Mouse (Mus musculus) heart, embryonic 13.5 days (tissue): ENCODE data around the gene Slain1. TPM values are rescaled to one million over a fixed set of nuclear protein-coding genes. Genes with fewer than 3 reads are reported as not detected.

Experiments
- ATAC-seq: fragments of 200-750 bp; cut with Nextera tagmentation; 2 replicates; pipeline ENCODE4 v1.8.0; 2017; ENCODE audit warnings: moderate TSS enrichment; ENCODE audit not compliant: insufficient number of reproducible peaks, low FRiP score, low TSS enrichment; ENCODE audit errors: extremely low read depth
- H3K27ac ChIP-seq: fragments of 300-500 bp; sonication (generic); replicated peaks from 2 replicates; pipeline ENCODE4 v1.5.1; 2015; ENCODE audit warnings: moderate library complexity, mild to moderate bottlenecking, inconsistent platforms
- H3K27me3 ChIP-seq: fragments of 300-500 bp; sonication (generic); replicated peaks from 2 replicates; pipeline ENCODE4 v1.6.1; 2015; ENCODE audit warnings: mild to moderate bottlenecking, inconsistent platforms
- H3K36me3 ChIP-seq: fragments of 300-500 bp; sonication (generic); 2 replicates; pipeline ENCODE4 v1.6.1; 2015; ENCODE audit warnings: mild to moderate bottlenecking, inconsistent platforms
- H3K4me1 ChIP-seq: fragments of 300-500 bp; sonication (generic); 2 replicates; pipeline ENCODE4 v1.6.1; 2015; ENCODE audit warnings: inconsistent platforms
- H3K4me2 ChIP-seq: fragments of 300-500 bp; sonication (generic); 2 replicates; pipeline ENCODE4 v1.6.1; 2015; ENCODE audit warnings: inconsistent platforms, mild to moderate bottlenecking, moderate library complexity
- H3K4me3 ChIP-seq: fragments of 300-500 bp; sonication (generic); 2 replicates; pipeline ENCODE4 v1.5.1; 2015; ENCODE audit warnings: moderate library complexity, mild to moderate bottlenecking, inconsistent platforms
- H3K9ac ChIP-seq: fragments of 300-500 bp; sonication (generic); 2 replicates; pipeline ENCODE4 v1.6.1; 2015; ENCODE audit warnings: inconsistent platforms, mild to moderate bottlenecking, moderate library complexity
- H3K9me3 ChIP-seq: fragments of 300-500 bp; sonication (generic); 2 replicates; pipeline ENCODE4 v1.6.1; 2016; ENCODE audit warnings: inconsistent platforms
- WGBS: fragments of 180-500 bp; shearing (Covaris S2); methylation state at CpG from one replicate; pipeline ENCODE4 v1.1.7; 2015; ENCODE audit warnings: mixed read lengths; 5-methylcytosine and 5-hydroxymethylcytosine counted together
- microRNA-seq: library from miRNA; unstranded; fragments of <30 nt; microRNA quantifications from one replicate; pipeline ENCODE4, GENCODE M21; 2016
- polyA plus RNA-seq: library from polyadenylated mRNA; unstranded; fragments of >200 nt; fragmentation: Nextera tagmentation; extraction: Ambion mirVana; gene quantifications from 2 replicates; pipeline ENCODE4 v1.2.1, GENCODE M21; 2015

The Slain1 gene
- polyA plus RNA-seq, 1 experiment from 2014 or later = 0.31 TPM

DNA sequence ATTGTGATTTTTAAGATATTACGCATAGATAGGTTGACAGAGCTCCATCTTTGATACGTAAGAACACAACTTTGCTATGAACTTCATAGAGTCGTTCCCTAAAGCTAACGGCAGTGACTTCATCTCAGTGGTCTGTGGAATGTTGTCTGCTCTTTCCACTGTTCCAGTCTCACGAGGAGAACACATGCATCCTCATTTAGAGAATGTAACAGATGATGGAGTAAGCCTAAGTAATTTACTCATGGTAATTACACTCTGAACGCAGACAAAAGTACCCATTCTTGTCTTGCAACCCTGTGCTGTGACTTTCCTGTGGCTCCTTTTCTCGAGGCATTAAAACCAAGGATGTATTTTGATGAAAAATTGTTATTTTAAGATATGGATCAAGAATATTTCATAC is 104.0 kb downstream of the Slain1 start:
- H3K4me3 ChIP-seq = no peak overlapping the region
- no peak overlapping the region for H3K9ac ChIP-seq
- H3K27ac ChIP-seq = no peak overlapping the region
- WGBS = 66% methylated on average over 7 of the region's 7 CpGs
- no peaks in the 10 kb centered on the region for H3K27me3 ChIP-seq
- no peak overlapping the region for H3K4me2 ChIP-seq
- no peak for ATAC-seq
- no peaks in the 10 kb centered on the region for H3K4me1 ChIP-seq
- no peaks in the 10 kb centered on the region for H3K9me3 ChIP-seq
- no peaks in the 10 kb centered on the region for H3K36me3 ChIP-seq

DNA sequence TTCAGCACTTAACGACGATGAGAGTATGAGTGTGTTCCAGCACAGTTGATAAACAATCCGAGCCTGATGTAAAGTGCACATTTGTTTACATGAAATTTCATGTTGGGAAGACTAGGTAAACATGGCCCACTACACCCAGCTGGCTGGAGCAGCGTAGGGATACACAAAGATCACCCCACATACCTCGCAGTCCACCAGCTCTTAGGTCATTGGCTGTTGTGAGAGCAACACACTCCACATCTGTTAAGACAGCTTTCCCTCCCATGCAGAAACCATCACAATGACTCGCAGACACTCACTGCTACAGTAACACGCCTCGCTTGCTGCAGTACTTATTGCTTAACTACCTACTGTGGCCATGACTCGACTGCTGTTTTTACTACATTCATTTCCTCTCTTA is 104.4 kb downstream of the Slain1 start:
- Histone ChIP-seq H3K4me3 (no peak overlapping the region), H3K27me3 (no peaks in the 10 kb centered on the region), H3K36me3 (no peaks in the 10 kb centered on the region), H3K4me2 (no peak overlapping the region), H3K27ac (no peak overlapping the region), H3K9me3 (no peaks in the 10 kb centered on the region), H3K4me1 (no peaks in the 10 kb centered on the region), H3K9ac (no peak overlapping the region)
- ATAC-seq = no peak
- 72% methylated on average over 9 of the region's 9 CpGs for WGBS

Small RNAs within 50 kb of the gene (microRNA-seq; reads per million reads assigned to microRNA genes)
- gene Gm22877 = not detected

Other genes with a start within 250 kb of the Slain1 start
- 0.13 and 0.21 TPM in 2 replicates for gene Scel, start 136.9 kb upstream of the Slain1 start, polyA plus RNA-seq
- gene Ednrb, start 194.2 kb downstream of the Slain1 start, polyA plus RNA-seq = 102 and 107 TPM in 2 replicates